Mouse (Mus musculus) forebrain, embryonic 14.5 days (tissue): Measurements from ENCODE around the gene Eri3. TPM values are rescaled to one million over a fixed set of nuclear protein-coding genes. Genes with fewer than 3 reads are reported as not detected.

Source experiments
- ATAC-seq: fragments of 200-750 bp; cut with Nextera tagmentation; 2 replicates; pipeline ENCODE4 v1.8.0; 2017; ENCODE audit warnings: mild to moderate bottlenecking, moderate library complexity
- DNase-seq: peaks from one replicate; pipeline ENCODE4 v3.0.0-alpha.2; 2015; ENCODE audit warnings: low spot score
- H3K27ac ChIP-seq: fragments of 300-500 bp; sonication (generic); 2 replicates; pipeline ENCODE4 v1.5.1; 2014; ENCODE audit warnings: low read depth, mild to moderate bottlenecking, control low read depth, low read length, moderate library complexity
- H3K27me3 ChIP-seq: fragments of 300-500 bp; sonication (generic); replicated peaks from 2 replicates; pipeline ENCODE4 v1.6.1; 2014; ENCODE audit warnings: low read length, control low read depth, mixed read lengths; ENCODE audit not compliant: control insufficient read depth, insufficient read depth
- H3K36me3 ChIP-seq: fragments of 300-500 bp; sonication (generic); 2 replicates; pipeline ENCODE4 v1.6.1; 2014; ENCODE audit warnings: low read length, control low read depth; ENCODE audit not compliant: control insufficient read depth, insufficient read depth
- H3K4me1 ChIP-seq: fragments of 300-500 bp; sonication (generic); 2 replicates; pipeline ENCODE4 v1.6.1; 2014; ENCODE audit warnings: antibody characterized with exemption, low read length, control low read depth; ENCODE audit not compliant: control insufficient read depth, insufficient read depth
- H3K4me2 ChIP-seq: fragments of 300-500 bp; sonication (generic); 2 replicates; pipeline ENCODE4 v1.6.1; 2014; ENCODE audit warnings: mild to moderate bottlenecking, control low read depth, low read length
- H3K4me3 ChIP-seq: fragments of 300-500 bp; sonication (generic); 2 replicates; pipeline ENCODE4 v1.5.1; 2014; ENCODE audit warnings: low read depth, low read length, control low read depth
- H3K9ac ChIP-seq: fragments of 300-500 bp; sonication (generic); 2 replicates; pipeline ENCODE4 v1.6.1; 2014; ENCODE audit warnings: mild to moderate bottlenecking, low read length, control low read depth, moderate library complexity
- H3K9me3 ChIP-seq: fragments of 300-500 bp; sonication (generic); replicated peaks from 2 replicates; pipeline ENCODE4 v1.6.1; 2016; ENCODE audit warnings: low read length, control low read depth, mixed read lengths; ENCODE audit not compliant: control insufficient read depth
- WGBS: fragments of 180-500 bp; shearing (Covaris S2); extraction: QIAGEN DNeasy Blood & Tissue Kit; methylation state at CpG from one replicate; pipeline ENCODE4 v1.1.7; 2014; 5-methylcytosine and 5-hydroxymethylcytosine counted together
- polyA plus RNA-seq: library from polyadenylated mRNA; unstranded; fragments of >200 nt; fragmentation: Nextera tagmentation; extraction: Ambion mirVana; gene quantifications from 2 replicates; pipeline ENCODE4 v1.2.1, GENCODE M21; 2014

The Eri3 gene
- polyA plus RNA-seq, 1 experiment from 2014 or later: 225 TPM

GRCm38 (mm10) chr4:117537002-117537401 is 13.2 kb upstream of the Eri3 start:
- no peak overlapping the region for H3K4me3 ChIP-seq
- H3K36me3 ChIP-seq: no peaks in the 10 kb centered on the region
- H3K9me3 ChIP-seq: 0 out of 2 replicates have a peak, but pooled peaks cover 1% of the 10 kb centered on the region
- DNase-seq: no peak
- WGBS: 86% methylated on average over 7 of the region's 7 CpGs
- H3K9ac ChIP-seq: no peak overlapping the region
- H3K27me3 ChIP-seq: no peaks in the 10 kb centered on the region
- no peak overlapping the region for H3K4me2 ChIP-seq
- no peaks in the 10 kb centered on the region for H3K4me1 ChIP-seq
- ATAC-seq: no peak
- no peak overlapping the region for H3K27ac ChIP-seq

DNA sequence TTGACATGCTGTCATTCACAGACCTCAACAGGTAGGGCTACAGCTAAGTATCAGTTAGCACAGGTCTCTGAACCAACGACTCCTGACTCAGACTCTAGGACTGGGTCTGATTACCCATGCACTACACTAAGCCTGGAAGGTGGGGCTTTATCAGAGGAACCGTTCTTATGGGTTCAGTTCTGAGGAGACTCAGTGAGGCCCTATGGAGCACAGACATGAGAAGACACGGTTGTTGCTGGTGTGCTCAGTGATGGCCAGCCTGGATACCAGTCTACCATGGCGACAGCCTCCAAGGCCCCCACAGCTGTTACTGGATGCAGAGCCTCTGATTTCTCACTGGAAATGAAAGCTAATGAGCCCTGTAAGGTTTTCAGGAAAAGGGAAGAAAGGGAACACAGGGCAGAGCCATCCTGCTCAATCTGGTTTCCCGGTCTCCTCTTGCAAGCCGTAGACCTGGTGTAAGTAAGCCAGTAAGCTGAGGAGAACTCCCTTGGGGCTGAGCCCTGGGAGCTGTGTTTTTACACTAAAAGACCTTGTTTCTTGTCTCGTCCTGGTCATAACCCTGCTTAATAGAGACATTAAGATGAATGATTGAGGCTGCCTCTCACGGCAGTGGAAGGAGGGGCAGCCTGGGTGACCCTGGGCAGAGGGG is 10.7 kb upstream of the Eri3 start:
- Histone ChIP-seq H3K4me3 (no peak overlapping the region), H3K4me1 (no peaks in the 10 kb centered on the region), H3K36me3 (no peaks in the 10 kb centered on the region), H3K9ac (no peak overlapping the region), H3K27ac (no peak overlapping the region), H3K9me3 (0 out of 2 replicates have a peak, but pooled peaks cover 2% of the 10 kb centered on the region), H3K27me3 (no peaks in the 10 kb centered on the region), H3K4me2 (no peak overlapping the region)
- no peak for ATAC-seq
- 86% methylated on average over 8 of the region's 8 CpGs for WGBS
- DNase-seq: no peak

DNA sequence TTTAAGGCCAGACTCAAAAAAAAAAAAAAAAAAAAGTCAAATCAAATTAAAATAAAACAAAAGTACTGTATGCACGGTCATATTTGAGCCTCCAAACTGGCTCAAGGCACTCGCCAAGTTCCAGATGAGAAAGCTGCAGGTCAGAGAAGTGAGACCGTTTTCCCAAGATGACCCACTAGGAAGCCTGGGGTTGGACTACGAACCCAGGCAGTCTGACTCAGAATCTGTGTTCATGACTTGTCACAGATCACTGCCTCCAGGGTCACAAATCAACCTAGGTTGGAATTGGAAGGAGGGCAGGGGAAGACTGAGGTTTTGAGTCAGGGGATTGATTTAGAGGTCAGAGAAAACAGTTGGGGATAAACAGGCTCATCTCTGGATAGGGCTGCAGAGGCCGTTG is 9.6 kb upstream of the Eri3 start:
- Histone ChIP-seq H3K36me3 (no peaks in the 10 kb centered on the region), H3K27me3 (no peaks in the 10 kb centered on the region), H3K9ac (no peak overlapping the region), H3K4me2 (no peak overlapping the region), H3K4me3 (no peak overlapping the region), H3K4me1 (no peaks in the 10 kb centered on the region), H3K27ac (no peak overlapping the region), H3K9me3 (0 out of 2 replicates have a peak, but pooled peaks cover 2% of the 10 kb centered on the region)
- whole genome bisulfite sequencing: 80% methylated on average over 5 of the region's 5 CpGs
- DNase-seq (no peak), ATAC-seq (no peak)

GRCm38 (mm10) chr4:117545448-117545847 is 4.7 kb upstream of the Eri3 start:
- WGBS: 83% methylated on average over 3 of the region's 3 CpGs
- DNase-seq (no peak), ATAC-seq (no peak)
- H3K9me3 ChIP-seq: 0 out of 2 replicates have a peak, but pooled peaks cover 2% of the 10 kb centered on the region
- H3K4me3 ChIP-seq: no peak overlapping the region
- no peaks in the 10 kb centered on the region; the same call in 1 of the 2 replicates for H3K4me1 ChIP-seq
- H3K4me2 ChIP-seq: no peak overlapping the region
- no peaks in the 10 kb centered on the region for H3K27me3 ChIP-seq
- no peak overlapping the region for H3K27ac ChIP-seq
- no peak overlapping the region for H3K9ac ChIP-seq
- H3K36me3 ChIP-seq: no peaks in the 10 kb centered on the region

DNA sequence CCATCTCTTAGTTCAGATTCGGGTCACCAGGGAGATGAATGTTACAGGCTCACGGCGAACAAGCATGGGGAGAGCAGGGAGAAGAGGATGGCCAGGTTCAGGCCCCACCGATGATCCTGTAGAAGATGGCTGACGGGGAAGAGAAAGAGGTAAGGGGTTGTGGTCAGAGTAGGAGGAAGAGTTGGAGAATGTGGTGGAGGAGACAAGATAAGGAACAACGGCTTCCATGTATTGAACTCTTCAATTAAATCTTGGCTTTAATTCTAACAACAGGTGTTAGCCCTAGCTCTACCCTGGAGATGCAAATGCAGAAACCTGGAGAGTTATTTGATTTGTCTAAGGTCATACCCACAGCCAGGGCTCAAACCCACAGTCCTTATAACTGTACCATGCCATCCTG is 3.5 kb upstream of the Eri3 start:
- no peak overlapping the region for H3K4me2 ChIP-seq
- no peak for ATAC-seq
- H3K4me3 ChIP-seq: no peak overlapping the region
- no peak overlapping the region for H3K27ac ChIP-seq
- H3K36me3 ChIP-seq: no peaks in the 10 kb centered on the region
- H3K4me1 ChIP-seq: peaks cover 9% of the 10 kb centered on the region
- 0 out of 2 replicates have a peak, but pooled peaks cover 2% of the 10 kb centered on the region for H3K9me3 ChIP-seq
- no peak overlapping the region for H3K9ac ChIP-seq
- H3K27me3 ChIP-seq: no peaks in the 10 kb centered on the region
- DNase-seq: no peak
- 90% methylated on average over 6 of the region's 6 CpGs for WGBS

DNA sequence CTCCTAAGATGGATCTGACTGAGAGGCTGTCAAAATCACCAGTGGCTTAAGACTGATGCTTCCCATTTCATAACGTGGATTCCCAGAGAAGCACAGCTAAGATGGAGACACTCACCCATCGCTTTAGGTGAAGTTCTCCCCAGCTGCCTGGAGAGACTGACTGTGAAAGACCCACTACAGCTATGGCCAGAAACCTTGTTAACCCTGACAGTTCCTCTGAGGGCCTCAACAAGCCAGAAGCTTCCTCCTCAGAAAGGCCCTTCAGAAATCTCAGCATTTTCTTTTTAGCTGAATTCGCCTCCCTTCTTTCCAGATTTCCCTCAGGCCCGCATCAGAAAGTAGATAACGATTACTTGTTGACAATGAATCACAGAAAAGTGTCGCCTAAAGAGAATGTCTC is 589 bp upstream of the Eri3 start:
- H3K9me3 ChIP-seq: no peaks in the 10 kb centered on the region
- WGBS: 39% methylated on average over 6 of the region's 6 CpGs
- ATAC-seq: no peak
- no peak overlapping the region for H3K27ac ChIP-seq
- no peaks in the 10 kb centered on the region for H3K36me3 ChIP-seq
- peak overlapping the region; percentile 26 for H3K4me2 ChIP-seq
- no peak for DNase-seq
- no peaks in the 10 kb centered on the region for H3K27me3 ChIP-seq
- no peak overlapping the region; the same call in none of the 2 replicates for H3K4me3 ChIP-seq
- H3K4me1 ChIP-seq: peaks cover 11% of the 10 kb centered on the region
- H3K9ac ChIP-seq: 0 out of 2 replicates have a peak overlapping the region, but pooled peaks have one; percentile 14

GRCm38 (mm10) chr4:117551144-117552000 is 1.2 kb downstream of the Eri3 start:
- Histone ChIP-seq H3K9me3 (no peaks in the 10 kb centered on the region), H3K4me3 (peak overlapping the region; percentile 91), H3K9ac (peak overlapping the region; percentile 86; the same call in 1 of the 2 replicates), H3K4me2 (peak overlapping the region; percentile 81), H3K27me3 (no peaks in the 10 kb centered on the region), H3K36me3 (no peaks in the 10 kb centered on the region), H3K27ac (no peak overlapping the region), H3K4me1 (peaks cover 13% of the 10 kb centered on the region)
- ATAC-seq: no peak
- DNase-seq: no peak
- 70% methylated on average over 8 of the region's 8 CpGs for whole genome bisulfite sequencing

DNA sequence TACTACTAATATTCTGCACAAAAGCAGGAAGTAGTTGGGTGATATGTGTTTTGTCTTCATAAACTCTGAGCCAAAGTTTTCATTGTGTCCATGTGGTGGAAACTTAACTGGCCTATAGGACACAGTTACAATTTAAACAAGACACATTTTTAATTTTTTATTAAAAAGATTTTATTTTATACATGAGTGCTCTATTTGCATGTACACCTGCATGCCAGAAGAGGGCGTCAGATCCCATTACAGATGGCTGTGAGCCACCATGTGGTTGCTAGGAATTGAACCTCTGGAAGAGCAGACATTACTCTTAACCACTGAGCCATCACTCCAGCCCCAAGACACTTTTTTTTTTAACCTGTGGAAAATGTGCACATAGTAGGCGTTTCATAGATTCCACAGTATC is 5.3 kb downstream of the Eri3 start:
- no peak overlapping the region for H3K4me2 ChIP-seq
- no peaks in the 10 kb centered on the region for H3K9me3 ChIP-seq
- no peak overlapping the region for H3K27ac ChIP-seq
- no peaks in the 10 kb centered on the region for H3K27me3 ChIP-seq
- WGBS: 68% methylated on average over 2 of the region's 2 CpGs
- no peaks in the 10 kb centered on the region for H3K36me3 ChIP-seq
- H3K4me3 ChIP-seq: no peak overlapping the region
- DNase-seq: no peak
- peaks cover 13% of the 10 kb centered on the region for H3K4me1 ChIP-seq
- ATAC-seq: no peak
- H3K9ac ChIP-seq: no peak overlapping the region

DNA sequence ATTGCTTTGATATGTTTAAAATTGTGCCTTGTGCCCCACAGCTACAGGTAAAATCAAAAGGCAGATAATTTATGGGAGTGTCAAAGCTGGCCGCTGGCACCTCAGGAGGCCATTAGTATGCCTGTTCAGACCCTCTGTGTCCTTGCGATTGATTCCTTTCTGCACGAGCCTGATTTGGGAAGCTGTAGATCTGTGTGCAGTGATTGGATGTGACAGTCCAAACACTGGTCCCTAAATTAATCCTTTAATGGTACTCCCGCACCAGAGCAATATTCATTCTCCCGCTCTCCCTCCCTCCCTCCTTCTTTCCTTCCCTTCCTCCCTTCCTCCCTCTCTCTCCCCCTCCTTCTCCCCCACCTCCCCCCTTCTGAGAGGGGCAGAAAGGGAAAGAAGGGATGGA is 6.2 kb downstream of the Eri3 start:
- no peak overlapping the region for H3K27ac ChIP-seq
- DNase-seq (peak; percentile 2), ATAC-seq (no peak)
- no peaks in the 10 kb centered on the region for H3K36me3 ChIP-seq
- peaks cover 7% of the 10 kb centered on the region for H3K4me1 ChIP-seq
- no peak overlapping the region; the same call in 1 of the 2 replicates for H3K9ac ChIP-seq
- 13% methylated on average over 5 of the region's 5 CpGs for WGBS
- no peaks in the 10 kb centered on the region for H3K9me3 ChIP-seq
- no peak overlapping the region for H3K4me2 ChIP-seq
- no peaks in the 10 kb centered on the region for H3K27me3 ChIP-seq
- H3K4me3 ChIP-seq: no peak overlapping the region
